Mouse (Mus musculus): ENCODE data around the gene Fads6.

The Fads6 gene

DNA sequence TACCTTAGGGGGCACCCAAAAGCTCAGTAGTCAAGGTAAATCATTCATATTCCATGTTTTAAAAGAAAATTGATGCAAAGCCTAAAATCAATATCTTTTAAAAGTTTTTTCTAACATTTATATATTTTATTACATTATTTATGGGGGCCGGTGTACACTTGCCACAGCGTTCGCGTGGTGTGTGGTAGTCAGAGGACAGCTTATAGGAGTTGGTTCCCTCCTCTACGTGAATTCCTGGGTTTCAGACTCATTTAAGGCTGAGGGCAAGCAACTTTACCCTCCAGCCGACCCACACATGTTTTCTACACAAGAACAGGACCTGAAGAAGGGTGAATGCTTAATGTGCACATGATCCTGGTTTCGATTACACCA is 19.9 kb downstream of the Fads6 start:
- Histone ChIP-seq H3K27me3 (ENCODE audit: insufficient read depth, low read length) (no peaks in the 10 kb centered on the region), H3K9me3 (ENCODE audit: low read length) (no peaks in the 10 kb centered on the region), H3K4me3 (replicated peaks; ENCODE audit: low read length) (peak overlapping the region; percentile 93), H3K4me1 (replicated peaks; ENCODE audit: low read depth, low read length) (peaks cover 30% of the 10 kb centered on the region), H3K36me3 (ENCODE audit: insufficient read depth, low read length) (0 out of 2 replicates have a peak, but pooled peaks cover 3% of the 10 kb centered on the region)
- TF ChIP-seq POU5F1 (IDR thresholded peaks at IDR 0.05; ENCODE audit: borderline replicate concordance, low read length) (no peak), CTCF (conservative IDR thresholded peaks at IDR 0.05; ENCODE audit: low read length) (no peak), NANOG (IDR thresholded peaks at IDR 0.05; ENCODE audit: borderline replicate concordance, low read length) (no peak)

DNA sequence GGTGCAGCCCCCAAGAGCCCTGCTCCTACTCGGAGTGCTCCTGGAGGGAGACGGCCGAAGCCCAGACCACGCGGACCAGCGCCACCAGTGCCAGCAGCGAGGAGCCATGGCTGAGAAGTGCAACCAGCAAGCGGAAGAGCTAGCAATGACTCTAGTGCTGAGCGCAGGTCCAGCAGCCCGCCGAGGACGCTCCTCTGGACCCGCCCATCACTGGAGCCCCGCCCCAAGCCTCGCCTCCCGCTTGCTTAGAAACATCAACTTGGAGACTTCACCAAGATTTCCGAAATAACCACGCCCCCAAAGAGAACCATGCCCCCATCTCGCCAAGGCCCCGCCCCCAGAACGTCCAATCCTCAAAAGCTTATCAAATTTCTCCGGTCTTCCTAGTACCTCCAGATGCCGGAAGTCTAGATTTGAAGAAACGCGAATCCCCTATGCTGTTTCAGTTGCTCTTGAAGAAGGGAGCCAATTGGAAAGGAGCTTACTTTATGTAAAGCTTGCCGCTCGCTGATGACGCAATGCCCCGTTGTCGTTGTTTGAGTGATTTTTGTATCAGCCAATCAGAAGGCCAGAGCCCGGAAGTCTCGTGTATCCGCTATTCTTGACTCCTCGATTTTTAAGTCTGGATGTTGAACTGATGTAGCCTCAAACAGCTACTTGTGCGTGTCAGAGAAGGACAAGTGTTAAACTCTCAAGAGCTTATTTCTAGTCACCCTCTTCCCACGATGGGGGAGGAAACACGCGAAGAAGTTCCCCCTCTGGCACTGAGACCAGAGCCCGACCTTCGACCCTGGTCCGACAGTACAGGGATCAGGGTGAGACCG is 20.5 kb downstream of the Fads6 start, which contains the start of gene Fdxr:
Gene Fdxr, minus strand, starts transcription at position 271 of the 824 bp plus-strand sequence.
- TF ChIP-seq NANOG (IDR thresholded peaks at IDR 0.05; ENCODE audit: borderline replicate concordance, low read length) = no peak
- TF ChIP-seq POU5F1 (IDR thresholded peaks at IDR 0.05; ENCODE audit: borderline replicate concordance, low read length) = no peak
- TF ChIP-seq CTCF (conservative IDR thresholded peaks at IDR 0.05; ENCODE audit: low read length) = no peak

DNA sequence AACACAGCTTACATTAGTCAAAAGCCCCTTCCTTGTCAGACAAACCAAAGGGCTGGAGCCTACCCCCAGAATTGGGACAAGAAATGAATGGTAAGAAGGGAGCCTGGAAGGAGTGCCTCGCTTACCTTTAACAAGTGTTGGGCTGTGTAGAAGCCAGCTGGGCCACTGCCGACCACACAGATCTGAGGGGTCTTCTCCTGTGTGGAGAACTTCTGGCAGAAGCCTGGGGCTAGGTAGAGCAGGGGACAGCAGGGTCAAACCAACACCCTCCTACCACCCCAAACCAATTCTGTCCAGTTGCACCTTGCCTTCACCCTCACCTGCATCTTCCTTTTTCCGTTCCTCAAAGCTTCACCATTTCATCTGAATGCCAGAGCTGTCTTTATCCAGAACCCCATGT is 21.5 kb downstream of the Fads6 start:
- H3K9me3 ChIP-seq (ENCODE audit: low read length) = no peaks in the 10 kb centered on the region
- H3K36me3 ChIP-seq (ENCODE audit: insufficient read depth, low read length) = peaks cover 16% of the 10 kb centered on the region
- H3K27me3 ChIP-seq (ENCODE audit: insufficient read depth, low read length) = no peaks in the 10 kb centered on the region
- H3K4me1 ChIP-seq (replicated peaks; ENCODE audit: low read depth, low read length) = peaks cover 43% of the 10 kb centered on the region
- peak overlapping the region; percentile 93 for H3K4me3 ChIP-seq (replicated peaks; ENCODE audit: low read length)
- TF ChIP-seq CTCF (conservative IDR thresholded peaks at IDR 0.05; ENCODE audit: low read length) (no peak), NANOG (IDR thresholded peaks at IDR 0.05; ENCODE audit: borderline replicate concordance, low read length) (no peak), POU5F1 (IDR thresholded peaks at IDR 0.05; ENCODE audit: borderline replicate concordance, low read length) (no peak)

More for the DNA sequence above, 20.5 kb downstream of the Fads6 start, which contains the start of gene Fdxr:
- peaks cover 33% of the 10 kb centered on the region for H3K4me1 ChIP-seq (replicated peaks; ENCODE audit: low read depth, low read length)
- H3K9me3 ChIP-seq (ENCODE audit: low read length) = no peaks in the 10 kb centered on the region
- H3K4me3 ChIP-seq (replicated peaks; ENCODE audit: low read length) = peak within 1 kb of the TSS; percentile 93
- H3K27me3 ChIP-seq (ENCODE audit: insufficient read depth, low read length) = no peaks in the 10 kb centered on the region
- H3K36me3 ChIP-seq (ENCODE audit: insufficient read depth, low read length) = peaks cover 9% of the 10 kb centered on the region; the same call in 1 of the 2 replicates

- H3K36me3 ChIP-seq (ENCODE audit: insufficient read depth, low read length) = peaks cover 19% of the 10 kb centered on the region
- no peak overlapping the region for H3K4me3 ChIP-seq (replicated peaks; ENCODE audit: low read length)
- H3K9me3 ChIP-seq (ENCODE audit: low read length) = no peaks in the 10 kb centered on the region
- H3K27me3 ChIP-seq (ENCODE audit: insufficient read depth, low read length) = no peaks in the 10 kb centered on the region
- TF ChIP-seq NANOG (IDR thresholded peaks at IDR 0.05; ENCODE audit: borderline replicate concordance, low read length) (no peak), CTCF (conservative IDR thresholded peaks at IDR 0.05; ENCODE audit: low read length) (no peak), POU5F1 (IDR thresholded peaks at IDR 0.05; ENCODE audit: borderline replicate concordance, low read length) (no peak)
- H3K4me1 ChIP-seq (replicated peaks; ENCODE audit: low read depth, low read length) = peaks cover 48% of the 10 kb centered on the region
Measured at GRCm38 (mm10) chr11:115275509-115275908, 22.0 kb downstream of the Fads6 start.

GRCm38 (mm10) chr11:115274771-115275170 is 22.7 kb downstream of the Fads6 start:
- Histone ChIP-seq H3K36me3 (ENCODE audit: insufficient read depth, low read length) (peaks cover 19% of the 10 kb centered on the region), H3K27me3 (ENCODE audit: insufficient read depth, low read length) (no peaks in the 10 kb centered on the region), H3K9me3 (ENCODE audit: low read length) (no peaks in the 10 kb centered on the region), H3K4me3 (replicated peaks; ENCODE audit: low read length) (no peak overlapping the region), H3K4me1 (replicated peaks; ENCODE audit: low read depth, low read length) (peaks cover 54% of the 10 kb centered on the region)
- TF ChIP-seq CTCF (conservative IDR thresholded peaks at IDR 0.05; ENCODE audit: low read length) (no peak), POU5F1 (IDR thresholded peaks at IDR 0.05; ENCODE audit: borderline replicate concordance, low read length) (no peak), NANOG (IDR thresholded peaks at IDR 0.05; ENCODE audit: borderline replicate concordance, low read length) (no peak)

- H3K9me3 ChIP-seq (ENCODE audit: low read length) = no peaks in the 10 kb centered on the region
Measured at GRCm38 (mm10) chr11:115274178-115274577, 23.3 kb downstream of the Fads6 start.

GRCm38 (mm10) chr11:115273735-115274134 is 23.7 kb downstream of the Fads6 start:
- no peak overlapping the region for H3K4me3 ChIP-seq (replicated peaks; ENCODE audit: low read length)
- H3K9me3 ChIP-seq (ENCODE audit: low read length) = no peaks in the 10 kb centered on the region
- H3K36me3 ChIP-seq (ENCODE audit: insufficient read depth, low read length) = peaks cover 25% of the 10 kb centered on the region
- peaks cover 3% of the 10 kb centered on the region; the same call in 1 of the 2 replicates for H3K27me3 ChIP-seq (ENCODE audit: insufficient read depth, low read length)
- H3K4me1 ChIP-seq (replicated peaks; ENCODE audit: low read depth, low read length) = peaks cover 61% of the 10 kb centered on the region
- TF ChIP-seq NANOG (IDR thresholded peaks at IDR 0.05; ENCODE audit: borderline replicate concordance, low read length) (no peak), POU5F1 (IDR thresholded peaks at IDR 0.05; ENCODE audit: borderline replicate concordance, low read length) (no peak), CTCF (conservative IDR thresholded peaks at IDR 0.05; ENCODE audit: low read length) (no peak)

More at GRCm38 (mm10) chr11:115274178-115274577, 23.3 kb downstream of the Fads6 start:
- Histone ChIP-seq H3K4me3 (replicated peaks; ENCODE audit: low read length) (no peak overlapping the region), H3K27me3 (ENCODE audit: insufficient read depth, low read length) (no peaks in the 10 kb centered on the region), H3K4me1 (replicated peaks; ENCODE audit: low read depth, low read length) (peaks cover 57% of the 10 kb centered on the region), H3K36me3 (ENCODE audit: insufficient read depth, low read length) (peaks cover 20% of the 10 kb centered on the region)
- TF ChIP-seq CTCF (conservative IDR thresholded peaks at IDR 0.05; ENCODE audit: low read length) (no peak), POU5F1 (IDR thresholded peaks at IDR 0.05; ENCODE audit: borderline replicate concordance, low read length) (no peak), NANOG (IDR thresholded peaks at IDR 0.05; ENCODE audit: borderline replicate concordance, low read length) (no peak)

DNA sequence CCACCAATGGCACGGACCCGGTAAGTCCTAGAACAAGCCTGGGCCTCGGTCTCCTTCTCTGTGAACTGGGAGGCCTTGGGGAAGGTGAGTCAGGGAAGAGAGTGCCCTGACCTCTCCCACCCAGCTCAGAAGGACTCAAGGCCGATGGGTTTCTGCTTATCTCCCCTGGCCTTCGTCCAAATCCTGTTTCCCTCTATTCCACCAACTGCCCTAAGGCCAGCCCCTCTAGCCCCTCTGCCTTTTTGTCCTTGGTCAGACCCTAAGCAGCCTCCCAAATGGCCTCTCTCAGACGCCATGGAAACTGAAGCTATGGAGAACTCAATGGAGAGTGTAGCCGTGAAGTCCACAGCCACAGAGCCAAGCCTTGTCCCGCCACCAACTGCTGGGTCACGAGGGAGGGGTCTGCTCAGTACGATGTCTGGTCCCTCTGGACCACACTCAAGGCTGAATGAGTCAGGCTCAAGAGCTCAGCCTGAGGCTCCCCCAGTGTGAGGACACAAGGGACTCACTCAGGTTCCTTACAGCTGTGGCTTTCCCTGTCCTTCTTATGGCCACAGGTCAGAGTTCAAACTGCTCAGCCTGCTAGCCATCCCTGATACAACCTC is 24.5 kb downstream of the Fads6 start:
- H3K4me3 ChIP-seq (replicated peaks; ENCODE audit: low read length) = no peak overlapping the region
- no peaks in the 10 kb centered on the region for H3K9me3 ChIP-seq (ENCODE audit: low read length)
- H3K36me3 ChIP-seq (ENCODE audit: insufficient read depth, low read length) = peaks cover 32% of the 10 kb centered on the region
- no peak for TF ChIP-seq NANOG (IDR thresholded peaks at IDR 0.05; ENCODE audit: borderline replicate concordance, low read length)
- no peak for TF ChIP-seq CTCF (conservative IDR thresholded peaks at IDR 0.05; ENCODE audit: low read length)
- TF ChIP-seq POU5F1 (IDR thresholded peaks at IDR 0.05; ENCODE audit: borderline replicate concordance, low read length) = no peak
- H3K27me3 ChIP-seq (ENCODE audit: insufficient read depth, low read length) = peaks cover 11% of the 10 kb centered on the region
- peaks cover 58% of the 10 kb centered on the region for H3K4me1 ChIP-seq (replicated peaks; ENCODE audit: low read depth, low read length)

Data from E14TG2a.4 (cell line).